In genomic region chr7:95008896-95009430, GRCm38 (mm10) we compare ENCODE assay signal across 18 mouse cellular contexts.
"Had no signal": no experiment of that assay in that cellular context is flagged by ENCODE, and none has a peak within 500 bp of the region (broad histone marks: within the 10 kb centered on the region; RNA-seq: fewer than 3 reads in every experiment).

No protein-coding gene starts in this region.

- H3K9ac ChIP-seq: limb, embryonic 12.5 days; limb, embryonic 15.5 days; liver, embryonic 14.5 days; liver, postnatal 0 days; lung, embryonic 14.5 days; midbrain, embryonic 13.5 days; stomach, embryonic 15.5 days had no signal

- H3K27ac ChIP-seq: limb, embryonic 12.5 days; limb, embryonic 15.5 days; liver, embryonic 14.5 days; macrophage; midbrain, embryonic 13.5 days; stomach, embryonic 15.5 days had no signal

- H3K27me3 ChIP-seq: limb, embryonic 12.5 days; limb, embryonic 15.5 days; midbrain, embryonic 13.5 days; stomach, embryonic 15.5 days had no signal

- H3K4me3 ChIP-seq: limb, embryonic 12.5 days; limb, embryonic 15.5 days; midbrain, embryonic 13.5 days; stomach, embryonic 15.5 days had no signal

- H3K4me1 ChIP-seq: limb, embryonic 12.5 days; limb, embryonic 15.5 days; midbrain, embryonic 13.5 days; stomach, embryonic 15.5 days had no signal

- H3K36me3 ChIP-seq: limb, embryonic 12.5 days; limb, embryonic 15.5 days; midbrain, embryonic 13.5 days; stomach, embryonic 15.5 days had no signal

- H3K4me2 ChIP-seq: limb, embryonic 12.5 days; limb, embryonic 15.5 days; liver, embryonic 11.5 days; lung, embryonic 14.5 days; midbrain, embryonic 13.5 days; stomach, embryonic 15.5 days had no signal

- H3K9me3 ChIP-seq: limb, embryonic 12.5 days; limb, embryonic 15.5 days; midbrain, embryonic 13.5 days; stomach, embryonic 15.5 days had no signal

- DNase-seq: kidney, adult 2 months; kidney, postnatal 10 days; kidney, postnatal 36 days; left cerebral cortex, postnatal 4 days; liver, postnatal 0 days; lung, embryonic 14.5 days; right cerebral cortex, adult 18-20 months; right cerebral cortex, postnatal 14 days; spleen, adult 18-20 months; thymus, postnatal 25 days had no signal

- ATAC-seq: liver, postnatal 0 days; lung, postnatal 0 days; midbrain, embryonic 13.5 days had no signal
